17 mouse cellular contexts compared by ENCODE assay signal in the genomic region with DNA sequence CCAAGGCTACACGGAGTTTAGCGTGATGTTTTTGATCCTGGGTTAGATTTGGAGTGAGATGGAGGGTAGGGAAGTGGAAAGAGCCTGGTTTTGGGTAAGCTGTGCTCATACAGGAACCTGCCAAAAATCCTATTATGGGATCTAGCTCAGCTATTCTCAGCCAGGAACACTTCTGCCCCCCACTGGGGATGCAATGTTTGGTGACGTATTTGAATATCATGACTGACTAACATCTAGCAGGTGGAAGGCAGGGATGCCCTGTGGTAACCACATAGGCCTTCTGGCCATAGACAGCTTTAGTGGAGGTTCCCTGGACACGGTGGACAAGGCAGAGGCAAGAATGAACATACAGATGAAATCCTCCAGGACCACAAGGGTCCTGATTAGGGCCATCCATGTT. TPM values are rescaled to one million over a fixed set of nuclear protein-coding genes. Genes with fewer than 3 reads are reported as not detected.
A peak's percentile ranks its signal among the peaks of the same experiment; 100 is the strongest.
DNase-seq lines count a peak whose midpoint lies in the region; ATAC-seq lines count a peak whose summit lies in the region.
"Had no signal": no experiment of that assay in that cellular context is flagged by ENCODE, and none has a peak within 500 bp of the region (broad histone marks: within the 10 kb centered on the region; RNA-seq: fewer than 3 reads in every experiment).

No protein-coding gene starts in this region.

- no peaks in the 10 kb centered on the region for H3K27me3 ChIP-seq in heart, embryonic 11.5 days (ENCODE audit: control insufficient read depth, insufficient read depth, low read length)
- H3K27me3 ChIP-seq in midbrain, embryonic 11.5 days (ENCODE audit: control insufficient read depth, insufficient read depth, low read length), result no peaks in the 10 kb centered on the region
- H3K27me3 ChIP-seq: embryonic facial prominence, embryonic 12.5 days had no signal

- H3K9me3 ChIP-seq in heart, embryonic 11.5 days (replicated peaks; ENCODE audit: control insufficient read depth, low read length), result no peaks in the 10 kb centered on the region
- no peaks in the 10 kb centered on the region for H3K9me3 ChIP-seq in midbrain, embryonic 11.5 days (ENCODE audit: control insufficient read depth, low read length)
- H3K9me3 ChIP-seq: embryonic facial prominence, embryonic 12.5 days; G1E had no signal

- peaks cover 13% of the 10 kb centered on the region for H3K36me3 ChIP-seq in heart, embryonic 11.5 days (ENCODE audit: control insufficient read depth, insufficient read depth, low read length)
- peaks cover 8% of the 10 kb centered on the region for H3K36me3 ChIP-seq in midbrain, embryonic 11.5 days (ENCODE audit: control insufficient read depth, insufficient read depth, low read length)

- H3K9ac ChIP-seq in heart, embryonic 11.5 days (ENCODE audit: low read depth, low read length), result no peak overlapping the region
- no peak overlapping the region for H3K9ac ChIP-seq in midbrain, embryonic 11.5 days (ENCODE audit: low read length)
- H3K9ac ChIP-seq: embryonic facial prominence, embryonic 12.5 days had no signal

- no peak overlapping the region for H3K27ac ChIP-seq in heart, embryonic 11.5 days (ENCODE audit: low read depth, low read length)
- H3K27ac ChIP-seq in midbrain, embryonic 11.5 days (ENCODE audit: low read depth, low read length), result no peak overlapping the region
- H3K27ac ChIP-seq: embryonic facial prominence, embryonic 12.5 days had no signal

- H3K4me3 ChIP-seq in heart, embryonic 11.5 days (ENCODE audit: low read depth, low read length), result no peak overlapping the region
- H3K4me3 ChIP-seq in midbrain, embryonic 11.5 days (ENCODE audit: low read depth, low read length), result no peak overlapping the region
- H3K4me3 ChIP-seq: embryonic facial prominence, embryonic 12.5 days had no signal

- no peak overlapping the region for H3K4me2 ChIP-seq in heart, embryonic 11.5 days
- no peak overlapping the region for H3K4me2 ChIP-seq in midbrain, embryonic 11.5 days
- H3K4me2 ChIP-seq: embryonic facial prominence, embryonic 12.5 days had no signal

- H3K4me1 ChIP-seq in heart, embryonic 11.5 days (ENCODE audit: control insufficient read depth, insufficient read depth, low read length), result peaks cover 15% of the 10 kb centered on the region
- H3K4me1 ChIP-seq in midbrain, embryonic 11.5 days (ENCODE audit: control insufficient read depth, insufficient read depth, low read length), result peaks cover 8% of the 10 kb centered on the region

- WGBS in heart, embryonic 11.5 days (ENCODE audit: insufficient replicate concordance), result 83% methylated on average over 4 of the region's 4 CpGs
- WGBS in midbrain, embryonic 11.5 days, result 83% methylated on average over 4 of the region's 4 CpGs

- no peak for ATAC-seq in heart, embryonic 11.5 days (replicated peaks; ENCODE audit: insufficient number of reproducible peaks, low FRiP score, low TSS enrichment)
- no peak for ATAC-seq in midbrain, embryonic 11.5 days (ENCODE audit: low FRiP score)
- ATAC-seq: hindbrain, embryonic 16.5 days had no signal

- intact Hi-C loops in left cerebral cortex, postnatal 25 days (cut with DNase I), result loop anchor here (10.0 kb wide), 1 partner anchor 555 kb away; a partner anchor contains a TSS
- intact Hi-C loops in left cerebral cortex, postnatal 10 days (cut with DNase I), result no loop called here

- peak; percentile 42 for DNase-seq in heart, postnatal 4 days
- peak; percentile 56 to 84 for DNase-seq in left cerebral cortex, postnatal 25 days (ENCODE audit: low spot score in 2 of 2)
- DNase-seq in left cerebral cortex, postnatal 10 days (ENCODE audit: extremely low spot score in 1 of 2, low spot score in 2 of 2), result no peak
- peak; percentile 50 for DNase-seq in NIH3T3 (ENCODE audit: low read depth)
- peak; percentile 52 for DNase-seq in cerebellum, adult 8-10 months
- DNase-seq in midbrain, embryonic 11.5 days (ENCODE audit: low spot score, missing footprints), result no peak
- no peak for DNase-seq in spleen, adult 12 weeks (ENCODE audit: low spot score)
- DNase-seq: adrenal gland, postnatal 14 days; kidney, adult 9 months; lung, postnatal 4 days; midbrain, embryonic 14.5 days had no signal

RNA-seq across cellular contexts. Expression of a gene that starts 3.9 kb away (rescaled TPM):
- 10 to 100 TPM; 10.4 to 11.3 TPM for total RNA-seq in heart, postnatal 4 days (2021)
- 22.0 and 22.5 TPM in 2 replicates for polyA plus RNA-seq in heart, embryonic 11.5 days (2014; fragmentation: Nextera tagmentation; extraction: Ambion mirVana)
- total RNA-seq in left cerebral cortex, postnatal 25 days (2021), result 10 to 100 TPM; 20.0 to 20.8 TPM
- total RNA-seq in left cerebral cortex, postnatal 10 days (2021), result 10 to 100 TPM; 18.7 to 19.8 TPM
- 24.8 and 27.2 TPM in 2 replicates for polyA plus RNA-seq in midbrain, embryonic 11.5 days (2014; fragmentation: Nextera tagmentation; extraction: Ambion mirVana)

RNA-seq across cellular contexts. Expression of a gene that starts 8.1 kb away (rescaled TPM):
- total RNA-seq in heart, postnatal 4 days (2021), result 10 to 100 TPM; 31.9 to 33.0 TPM
- 28.2 and 30.3 TPM in 2 replicates for polyA plus RNA-seq in heart, embryonic 11.5 days (2014; fragmentation: Nextera tagmentation; extraction: Ambion mirVana)
- total RNA-seq in left cerebral cortex, postnatal 25 days (2021), result 10 to 100 TPM; 13.5 to 15.7 TPM
- total RNA-seq in left cerebral cortex, postnatal 10 days (2021), result 10 to 100 TPM; 16.4 to 21.8 TPM
- 13.2 and 14.1 TPM in 2 replicates for polyA plus RNA-seq in midbrain, embryonic 11.5 days (2014; fragmentation: Nextera tagmentation; extraction: Ambion mirVana)

RNA-seq across cellular contexts. Expression of a gene that starts 25.0 kb away (rescaled TPM):
- 10 to 100 TPM; 14.4 to 15.6 TPM for total RNA-seq in heart, postnatal 4 days (2021)
- polyA plus RNA-seq in heart, embryonic 11.5 days (2014; fragmentation: Nextera tagmentation; extraction: Ambion mirVana), result 59.6 and 72.2 TPM in 2 replicates
- total RNA-seq in left cerebral cortex, postnatal 25 days (2021), result 10 to 100 TPM; 23.7 to 23.9 TPM
- total RNA-seq in left cerebral cortex, postnatal 10 days (2021), result 10 to 100 TPM; 25.9 to 28.4 TPM
- 77.0 and 87.0 TPM in 2 replicates for polyA plus RNA-seq in midbrain, embryonic 11.5 days (2014; fragmentation: Nextera tagmentation; extraction: Ambion mirVana)

RNA-seq across cellular contexts. Expression of a gene that starts 30.1 kb away (rescaled TPM):
- under 1 TPM; 0.20 to 0.21 TPM for total RNA-seq in heart, postnatal 4 days (2021)
- polyA plus RNA-seq in heart, embryonic 11.5 days (2014; fragmentation: Nextera tagmentation; extraction: Ambion mirVana), result not detected in 2 replicates
- total RNA-seq in left cerebral cortex, postnatal 25 days (2021), result not detected
- not detected for total RNA-seq in left cerebral cortex, postnatal 10 days (2021)
- polyA plus RNA-seq in midbrain, embryonic 11.5 days (2014; fragmentation: Nextera tagmentation; extraction: Ambion mirVana), result not detected in 2 replicates
- total RNA-seq: layer of hippocampus, postnatal 10 days; liver, adult 2 months had no signal
- polyA plus RNA-seq: embryonic facial prominence, embryonic 12.5 days; hindbrain, embryonic 16.5 days; midbrain, embryonic 14.5 days had no signal

RNA-seq across cellular contexts. Expression of a gene that starts 37.3 kb away (rescaled TPM):
- 10 to 100 TPM; 27.1 to 32.1 TPM for total RNA-seq in heart, postnatal 4 days (2021)
- polyA plus RNA-seq in heart, embryonic 11.5 days (2014; fragmentation: Nextera tagmentation; extraction: Ambion mirVana), result 26.1 and 34.6 TPM in 2 replicates
- total RNA-seq in left cerebral cortex, postnatal 25 days (2021), result 10 to 100 TPM; 42.5 to 50.0 TPM
- 10 to 100 TPM; 55.9 to 60.0 TPM for total RNA-seq in left cerebral cortex, postnatal 10 days (2021)
- polyA plus RNA-seq in midbrain, embryonic 11.5 days (2014; fragmentation: Nextera tagmentation; extraction: Ambion mirVana), result 28.3 and 34.0 TPM in 2 replicates

Comparison
In these comparisons a context has a peak if more than half of its experiments do, and no peak if none do; other contexts are left out.
1. DNase-seq: peak in heart, postnatal 4 days (single experiment), left cerebral cortex, postnatal 25 days (2 of 2), NIH3T3 (single experiment) and cerebellum, adult 8-10 months (single experiment); none in left cerebral cortex, postnatal 10 days (0 of 2), midbrain, embryonic 11.5 days (single experiment) and spleen, adult 12 weeks (single experiment).